Mouse (Mus musculus) stomach, postnatal 0 days (tissue): ENCODE results near the gene Ntn1. TPM values are rescaled to one million over a fixed set of nuclear protein-coding genes. Genes with fewer than 3 reads are reported as not detected.
A peak's percentile ranks its signal among the peaks of the same experiment; 100 is the strongest.

ENCODE experiments used
- ATAC-seq: fragments of 200-750 bp; cut with Nextera tagmentation; 2 replicates; pipeline ENCODE4 v1.8.0; 2017; ENCODE audit not compliant: low FRiP score, low TSS enrichment
- DNase-seq: peaks from one replicate; pipeline ENCODE4 v3.0.0-alpha.2; 2016; ENCODE audit warnings: low spot score
- H3K27ac ChIP-seq: fragments of 300-500 bp; sonication (generic); replicated peaks from 2 replicates; pipeline ENCODE4 v1.5.1; 2014; ENCODE audit warnings: mild to moderate bottlenecking, control low read depth
- H3K27me3 ChIP-seq: fragments of 300-500 bp; sonication (generic); 2 replicates; pipeline ENCODE4 v1.6.1; 2014; ENCODE audit warnings: low read length; ENCODE audit not compliant: control insufficient read depth, insufficient read depth
- H3K36me3 ChIP-seq: fragments of 300-500 bp; sonication (generic); 2 replicates; pipeline ENCODE4 v1.6.1; 2014; ENCODE audit warnings: low read length, mixed read lengths; ENCODE audit not compliant: control insufficient read depth, insufficient read depth
- H3K4me1 ChIP-seq: fragments of 300-500 bp; sonication (generic); replicated peaks from 2 replicates; pipeline ENCODE4 v1.6.1; 2014; ENCODE audit warnings: antibody characterized with exemption; ENCODE audit not compliant: control insufficient read depth, insufficient read depth
- H3K4me2 ChIP-seq: fragments of 300-500 bp; sonication (generic); replicated peaks from 2 replicates; pipeline ENCODE4 v1.6.1; 2014; ENCODE audit warnings: low read depth, mild to moderate bottlenecking, control low read depth, moderate library complexity
- H3K4me3 ChIP-seq: fragments of 300-500 bp; sonication (generic); 2 replicates; pipeline ENCODE4 v1.5.1; 2014; ENCODE audit warnings: low read depth, low read length, control low read depth
- H3K9ac ChIP-seq: fragments of 300-500 bp; sonication (generic); 2 replicates; pipeline ENCODE4 v1.6.1; 2014; ENCODE audit warnings: mild to moderate bottlenecking, low read length, control low read depth, mixed read lengths
- H3K9me3 ChIP-seq: fragments of 300-500 bp; sonication (generic); 2 replicates; pipeline ENCODE4 v1.6.1; 2016; ENCODE audit warnings: low read length; ENCODE audit not compliant: control insufficient read depth
- CTCF ChIP-seq: IDR thresholded peaks from 2 replicates; pipeline ENCODE4 v1.5.1; 2016; ENCODE audit warnings: antibody characterized with exemption, low read depth, mild to moderate bottlenecking, moderate library complexity
- EP300 ChIP-seq: optimal IDR thresholded peaks from 2 replicates; pipeline ENCODE3; 2016; ENCODE audit warnings: antibody characterized with exemption
- WGBS: fragments of 180-500 bp; shearing (Covaris S2); extraction: QIAGEN DNeasy Blood & Tissue Kit; methylation state at CpG from one replicate; pipeline ENCODE4 v1.1.7; 2014; 5-methylcytosine and 5-hydroxymethylcytosine counted together
- polyA plus RNA-seq: library from polyadenylated mRNA; unstranded; fragments of >200 nt; fragmentation: Nextera tagmentation; extraction: Ambion mirVana; gene quantifications from 2 replicates; pipeline ENCODE4 v1.2.1, GENCODE M21; 2015

Gene Ntn1
- polyA plus RNA-seq, 1 experiment from 2014 or later: 7.4 TPM

DNA sequence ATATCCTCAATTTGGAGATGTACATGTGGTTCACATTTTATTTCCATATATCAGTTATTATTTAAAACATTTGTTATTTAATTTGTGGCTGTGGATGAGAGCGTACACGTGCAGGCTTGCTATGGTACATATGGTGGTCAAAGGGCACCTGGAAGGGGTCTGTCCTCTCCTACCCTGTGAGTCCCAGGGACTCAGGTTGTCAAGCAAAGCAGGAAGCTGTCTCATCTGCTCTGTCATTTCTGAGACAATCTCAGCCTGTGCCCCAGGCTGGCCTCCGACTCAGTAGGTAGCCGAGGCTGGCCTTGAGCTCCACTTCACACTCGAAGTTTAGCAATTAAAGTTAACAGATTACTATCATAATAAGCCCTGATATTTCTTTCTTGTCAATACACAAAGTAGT, 32.9 kb upstream of the Ntn1 start:
- Histone ChIP-seq H3K9me3 (no peaks in the 10 kb centered on the region), H3K27ac (no peak overlapping the region), H3K4me1 (no peaks in the 10 kb centered on the region; the same call in 1 of the 2 replicates), H3K4me3 (no peak overlapping the region), H3K36me3 (no peaks in the 10 kb centered on the region), H3K4me2 (no peak overlapping the region), H3K27me3 (no peaks in the 10 kb centered on the region), H3K9ac (no peak overlapping the region)
- no peak for ATAC-seq
- TF ChIP-seq EP300 (no peak), CTCF (no peak)
- 88% methylated on average over 5 of the region's 5 CpGs for WGBS
- no peak for DNase-seq

DNA sequence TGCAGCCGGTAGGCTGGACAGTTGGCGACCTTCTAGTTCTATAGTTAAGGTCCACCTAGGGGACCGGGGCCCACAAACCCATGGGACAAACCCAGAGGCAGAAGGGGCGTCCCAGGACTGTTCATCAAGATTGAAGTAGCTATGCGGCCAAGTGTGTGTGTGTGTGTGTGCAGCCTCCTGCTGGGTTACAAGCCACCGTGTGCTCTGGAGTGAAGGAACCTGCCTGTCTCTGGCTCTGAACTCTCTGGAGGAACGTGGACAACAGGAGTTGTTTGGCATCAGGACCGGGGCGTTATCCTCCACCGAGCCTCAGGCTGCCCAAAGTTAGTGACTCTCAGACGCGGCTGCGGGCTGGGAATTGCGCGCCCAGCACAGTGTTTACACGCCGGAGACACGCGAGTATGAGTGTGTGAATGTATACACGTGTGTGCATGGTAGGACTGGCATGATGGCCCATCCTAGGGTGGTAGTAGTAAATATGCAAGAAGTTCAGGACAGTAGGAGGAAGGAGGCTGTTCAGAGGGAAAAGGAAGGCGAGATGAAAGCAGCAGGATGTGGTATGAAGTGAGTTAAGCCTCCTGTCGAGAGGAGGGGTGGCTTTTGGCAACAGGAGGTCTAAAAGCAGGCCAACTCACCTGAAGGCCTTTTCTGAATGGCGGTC, 31.9 kb upstream of the Ntn1 start:
- ATAC-seq: peak; percentile 38; the same call in 1 of the 2 replicates
- 0 out of 2 replicates have a peak overlapping the region, but pooled peaks have one; percentile 31 for H3K9ac ChIP-seq

DNA sequence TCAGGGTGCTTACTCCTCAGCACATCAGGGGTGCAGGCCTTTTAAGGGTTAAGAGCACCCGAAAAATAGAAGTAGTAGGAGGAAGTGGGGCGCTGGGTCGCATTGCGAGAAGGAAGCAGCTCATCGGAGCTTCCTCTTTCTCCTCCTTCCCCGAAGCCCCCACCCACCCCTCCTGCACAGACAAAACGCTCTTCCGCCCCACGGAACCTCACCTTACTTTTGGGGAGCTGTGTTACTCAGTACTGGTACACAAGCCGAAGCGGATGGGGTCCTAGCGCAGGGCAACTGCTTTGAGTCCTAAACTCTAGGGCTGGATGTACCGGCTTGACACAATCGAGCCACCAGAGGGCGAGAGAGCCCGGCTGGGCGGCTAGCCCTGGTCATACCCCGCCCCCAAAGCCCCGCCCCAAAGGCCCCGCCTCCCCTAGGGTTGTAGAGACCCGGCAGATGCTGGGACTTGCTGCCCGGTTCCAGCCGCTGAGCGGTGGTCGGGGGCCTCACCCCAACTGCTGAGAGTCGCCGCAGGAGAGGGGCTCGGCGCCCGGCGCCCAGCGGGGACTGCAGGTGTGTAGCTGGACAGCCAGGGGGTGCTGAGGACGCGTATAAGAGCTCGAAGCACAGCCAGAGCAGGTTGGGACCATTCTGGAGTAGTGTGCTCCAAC, 31.2 kb upstream of the Ntn1 start, which contains the start of gene Pik3r5:
Pik3r5 (plus strand) TSS at position 423 of the 662 bp plus-strand sequence.
- peak; percentile 96 for ATAC-seq
- Histone ChIP-seq H3K9me3 (no peaks in the 10 kb centered on the region), H3K27me3 (no peaks in the 10 kb centered on the region), H3K9ac (peak within 1 kb of the TSS; percentile 59), H3K27ac (no peak within 1 kb of the TSS), H3K4me2 (peak within 1 kb of the TSS; percentile 75), H3K4me1 (no peaks in the 10 kb centered on the region; the same call in 1 of the 2 replicates), H3K36me3 (no peaks in the 10 kb centered on the region), H3K4me3 (peak within 1 kb of the TSS; percentile 41)
- TF ChIP-seq CTCF (peak; percentile 74), EP300 (no peak)
- WGBS: 4% methylated on average over 35 of the region's 35 CpGs
- peak; percentile 90 for DNase-seq

More for the DNA sequence above, 31.9 kb upstream of the Ntn1 start:
- Histone ChIP-seq H3K27ac (no peak overlapping the region), H3K9me3 (no peaks in the 10 kb centered on the region), H3K4me2 (peak overlapping the region; percentile 75), H3K4me3 (peak overlapping the region; percentile 41), H3K27me3 (no peaks in the 10 kb centered on the region), H3K4me1 (no peaks in the 10 kb centered on the region; the same call in 1 of the 2 replicates), H3K36me3 (no peaks in the 10 kb centered on the region)
- 25% methylated on average over 23 of the region's 23 CpGs for WGBS
- TF ChIP-seq EP300: no peak
- no peak for TF ChIP-seq CTCF
- no peak for DNase-seq

DNA sequence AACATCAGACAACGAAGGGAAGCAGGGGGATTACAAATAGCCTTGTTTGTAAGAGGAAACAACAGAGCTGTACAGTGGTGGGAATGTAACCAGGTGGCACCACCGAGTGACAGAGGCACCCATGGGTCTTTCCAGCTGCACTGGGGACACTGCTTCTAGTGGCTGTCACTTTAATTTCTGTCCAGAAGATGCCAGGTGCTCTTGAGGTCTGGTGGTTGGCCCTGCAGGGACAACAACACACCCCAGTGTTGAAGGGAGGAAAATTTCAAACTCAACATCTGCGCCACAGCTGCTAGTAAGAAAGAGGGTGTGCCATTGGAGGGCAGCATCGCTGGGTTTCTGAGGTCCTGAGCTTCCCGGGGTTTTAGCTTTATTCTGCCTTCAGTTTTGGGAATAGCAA, 30.0 kb upstream of the Ntn1 start:
- DNase-seq (no peak), ATAC-seq (no peak)
- no peaks in the 10 kb centered on the region for H3K9me3 ChIP-seq
- 57% methylated on average over 5 of the region's 5 CpGs for WGBS
- H3K4me1 ChIP-seq: no peaks in the 10 kb centered on the region; the same call in 1 of the 2 replicates
- H3K36me3 ChIP-seq: no peaks in the 10 kb centered on the region
- H3K27me3 ChIP-seq: no peaks in the 10 kb centered on the region
- H3K4me3 ChIP-seq: no peak overlapping the region
- no peak for TF ChIP-seq EP300
- TF ChIP-seq CTCF: no peak
- H3K27ac ChIP-seq: no peak overlapping the region
- no peak overlapping the region for H3K4me2 ChIP-seq
- H3K9ac ChIP-seq: no peak overlapping the region

DNA sequence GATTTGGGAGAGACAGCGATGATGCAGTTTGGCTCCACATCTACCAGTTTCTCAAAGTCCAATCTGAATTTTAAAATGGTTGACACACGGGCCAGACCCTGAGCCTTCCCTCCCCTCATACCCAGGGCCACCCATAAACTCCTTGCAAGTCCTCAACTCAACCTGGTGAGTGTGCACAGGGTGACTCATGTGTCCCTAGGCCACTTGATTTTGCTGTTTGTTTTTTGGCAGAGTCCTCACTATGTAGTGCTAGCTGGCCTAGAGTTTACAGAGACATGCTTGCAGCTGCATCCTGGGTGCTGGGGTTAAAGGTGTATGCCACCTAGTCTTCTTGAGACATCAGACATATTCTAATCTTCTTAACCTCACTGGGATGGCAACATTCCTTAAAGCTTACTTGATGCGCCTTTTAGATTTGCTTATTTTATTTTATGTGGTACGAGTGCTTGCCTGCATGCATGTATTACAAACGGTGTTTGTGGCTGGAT, 26.5 kb upstream of the Ntn1 start:
- WGBS: 77% methylated on average over 5 of the region's 5 CpGs
- H3K27ac ChIP-seq: no peak overlapping the region
- H3K9me3 ChIP-seq: no peaks in the 10 kb centered on the region
- no peak overlapping the region for H3K4me2 ChIP-seq
- TF ChIP-seq CTCF: no peak
- no peak for TF ChIP-seq EP300
- H3K27me3 ChIP-seq: no peaks in the 10 kb centered on the region; the same call in 1 of the 2 replicates
- H3K36me3 ChIP-seq: no peaks in the 10 kb centered on the region
- no peak for DNase-seq
- ATAC-seq: no peak
- no peak overlapping the region for H3K4me3 ChIP-seq
- no peaks in the 10 kb centered on the region for H3K4me1 ChIP-seq
- H3K9ac ChIP-seq: no peak overlapping the region
